Mouse (Mus musculus) natural killer cell, adult 2 months (primary cell): ENCODE measurements around the gene Acsl6.
A peak's percentile ranks its signal among the peaks of the same experiment; 100 is the strongest.

Source experiments
- DNase-seq, 2 experiments: peaks; one replicate each; pipeline ENCODE4 v3.0.0; 2022; ENCODE audit warnings: low spot score in 2 of 2

Gene Acsl6

DNA sequence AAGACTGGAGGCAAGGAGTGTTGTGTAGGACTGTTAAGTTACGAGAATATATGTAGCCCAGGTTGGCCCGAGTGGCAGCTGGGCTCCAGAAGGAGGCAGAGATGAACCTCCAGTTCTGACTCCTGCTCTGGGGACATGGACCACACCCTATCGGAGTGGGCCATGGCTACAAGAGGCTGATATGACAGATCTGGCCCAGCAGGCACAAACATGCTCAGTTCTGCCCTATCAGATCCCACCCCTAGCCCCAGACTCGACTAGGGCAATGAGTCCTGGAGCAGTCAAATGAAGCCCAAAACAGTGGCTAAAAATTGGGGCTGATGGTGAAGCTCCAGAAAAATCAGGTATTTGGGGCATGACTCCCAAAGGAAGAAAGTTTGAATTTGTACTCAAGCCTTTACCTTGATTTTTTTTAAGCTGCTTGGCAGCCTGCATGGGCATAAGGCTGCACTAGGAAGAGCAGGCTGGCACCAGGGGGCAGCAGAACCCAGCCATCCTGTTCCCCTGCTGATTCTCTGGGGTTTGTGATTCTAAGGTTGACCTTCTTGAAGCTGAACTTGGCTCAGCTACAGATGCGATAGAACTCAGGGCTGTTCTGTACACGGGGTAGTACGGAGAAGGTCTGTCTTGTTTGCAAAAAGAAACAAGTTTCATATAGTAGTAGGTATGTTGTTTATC is 3.7 kb downstream of the Acsl6 start:
- DNase-seq: peak in 1 of 2 experiments; percentile 42

DNA sequence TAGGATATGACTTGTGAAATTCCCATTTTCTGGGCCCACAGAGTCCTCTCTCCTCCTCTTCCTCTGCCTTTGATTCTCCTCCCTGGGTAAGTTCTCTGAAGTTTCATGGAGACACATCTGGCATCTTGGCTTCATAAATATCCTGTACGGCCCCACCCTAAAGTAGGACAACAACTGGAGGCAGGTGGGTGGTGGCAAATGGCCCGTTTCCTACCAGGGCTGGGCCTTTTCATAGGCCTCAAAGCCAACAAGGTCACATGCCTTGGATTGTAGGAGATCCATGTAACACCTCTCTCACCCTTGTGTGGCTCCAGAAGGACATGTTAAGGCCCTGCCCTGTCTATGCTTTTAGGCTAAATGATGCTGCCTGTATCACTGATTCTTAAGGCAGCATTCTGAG is 7.0 kb downstream of the Acsl6 start:
- DNase-seq: no peak

DNA sequence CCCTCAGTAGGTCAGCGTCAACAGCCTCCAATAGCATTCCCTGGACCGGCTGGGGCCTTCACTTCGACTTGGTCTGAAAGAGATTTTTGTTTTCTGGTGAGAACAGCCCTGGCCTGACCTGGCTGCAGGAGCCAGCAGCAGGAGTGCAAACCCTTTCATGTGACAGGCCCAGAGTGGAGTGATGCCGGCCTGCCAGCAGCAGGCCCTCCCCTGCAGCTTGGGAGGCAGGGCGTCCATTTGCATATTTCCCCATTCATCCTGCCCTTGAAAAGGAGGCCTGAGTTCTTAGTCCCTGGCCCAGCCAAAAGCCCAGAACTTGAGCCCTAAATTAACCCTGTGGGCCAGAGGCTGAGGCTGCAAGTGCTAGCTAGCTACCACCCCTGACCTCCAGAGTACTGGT is 8.4 kb downstream of the Acsl6 start:
- no peak for DNase-seq

DNA sequence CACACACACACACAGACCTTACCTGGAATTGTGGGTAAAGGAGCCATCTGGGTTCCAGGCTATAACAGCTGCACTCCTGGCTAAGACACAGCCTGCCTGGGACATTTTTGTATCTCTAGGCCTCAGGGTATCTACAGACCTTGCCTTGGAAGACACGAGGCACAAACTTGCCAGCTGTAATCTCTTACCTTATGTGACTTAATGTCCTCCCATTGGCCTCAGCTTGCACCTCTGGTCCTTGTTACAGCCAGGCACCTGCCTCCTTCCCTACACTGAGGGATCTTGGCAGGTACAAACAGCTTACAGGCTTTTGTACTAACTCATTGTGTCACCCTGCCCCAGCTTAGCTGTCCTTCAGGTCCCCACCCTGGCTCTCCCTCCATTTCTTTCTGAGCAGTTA is 9.0 kb downstream of the Acsl6 start:
- DNase-seq: no peak

DNA sequence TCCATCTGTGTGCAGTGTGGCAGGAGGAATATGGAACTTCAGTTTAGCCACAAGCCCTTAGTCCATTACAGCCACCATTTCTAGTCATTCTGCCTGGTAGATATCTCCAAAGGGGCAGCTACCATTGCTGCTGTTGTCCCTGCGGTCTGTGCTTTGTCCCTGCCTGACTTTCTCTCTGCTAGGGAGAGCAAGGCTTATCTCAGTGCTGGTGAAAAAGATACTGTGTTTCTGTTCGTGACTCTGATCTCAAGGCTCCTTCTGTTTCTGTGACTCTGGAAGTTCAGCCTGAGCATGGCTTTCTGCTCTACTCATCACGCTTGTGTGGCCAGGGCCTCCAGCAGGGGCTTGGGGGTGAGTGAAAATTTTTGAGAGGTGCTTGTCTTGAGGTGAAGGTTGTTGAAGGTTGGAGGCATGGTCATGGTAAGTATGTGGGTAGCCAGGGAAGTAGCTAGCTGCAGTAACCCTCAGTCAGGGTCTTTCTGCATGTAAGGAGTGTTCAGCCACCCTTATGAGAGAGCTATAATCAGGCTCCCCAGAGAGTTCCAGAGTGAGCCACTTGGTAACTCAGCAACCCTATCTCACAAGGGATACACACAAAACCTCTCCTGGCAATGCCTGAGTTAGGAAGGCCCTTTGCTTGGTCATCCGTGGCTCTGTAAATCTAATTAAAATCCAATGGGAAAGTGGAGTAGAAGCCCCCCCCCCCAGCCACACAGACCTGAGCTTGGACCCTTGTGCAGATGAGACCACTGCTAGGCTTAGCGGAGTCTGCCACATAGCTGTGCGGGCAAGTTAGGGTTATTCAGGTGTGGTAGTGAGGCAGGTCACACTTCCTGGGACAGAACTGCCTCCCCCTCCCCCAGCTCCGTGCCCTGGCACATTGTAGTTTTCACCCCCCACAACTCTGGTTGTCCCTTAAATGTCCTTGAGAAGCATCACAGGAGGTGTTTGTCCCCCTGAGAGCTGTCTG is 10.1 kb downstream of the Acsl6 start:
- DNase-seq: no peak

DNA sequence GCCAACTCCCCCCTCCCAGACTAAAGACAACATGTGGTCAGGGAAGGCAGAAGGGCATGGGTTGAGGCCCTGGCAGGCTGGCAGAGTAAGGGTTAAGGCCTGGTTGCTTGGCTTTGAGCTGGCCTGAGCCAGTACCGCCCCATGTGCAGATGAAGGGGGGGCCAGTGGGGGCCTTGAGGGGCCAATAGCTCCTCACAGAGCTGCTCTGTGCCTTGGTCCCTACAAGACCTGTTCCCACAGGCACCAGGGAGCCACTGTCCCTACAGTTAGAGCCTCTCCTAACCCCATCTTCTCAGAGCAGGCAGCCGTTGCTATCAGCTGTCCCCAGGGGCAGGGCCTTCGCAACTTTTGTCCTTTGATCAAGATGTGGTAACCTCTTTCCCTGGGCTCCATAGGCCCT is 11.1 kb downstream of the Acsl6 start:
- DNase-seq: no peak

DNA sequence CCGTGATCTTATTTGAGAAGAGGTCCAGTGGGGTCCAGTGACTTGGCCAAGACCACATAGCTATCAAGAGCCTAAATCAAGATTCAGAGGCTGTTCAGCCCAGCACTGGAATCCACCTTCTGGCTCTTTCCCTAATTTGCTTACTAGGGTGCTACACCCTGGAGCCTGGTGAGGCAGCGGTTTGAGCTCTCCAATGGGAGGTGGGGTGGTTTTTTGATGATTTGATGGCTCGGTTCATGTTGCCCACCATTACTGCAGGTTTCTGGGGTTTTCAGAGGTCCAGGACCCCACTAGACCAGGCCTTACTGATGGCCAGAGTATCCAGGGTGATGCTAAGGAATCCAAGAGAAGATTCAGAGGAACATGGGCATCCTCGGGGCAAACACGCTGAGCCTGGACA is 11.7 kb downstream of the Acsl6 start:
- DNase-seq: no peak

DNA sequence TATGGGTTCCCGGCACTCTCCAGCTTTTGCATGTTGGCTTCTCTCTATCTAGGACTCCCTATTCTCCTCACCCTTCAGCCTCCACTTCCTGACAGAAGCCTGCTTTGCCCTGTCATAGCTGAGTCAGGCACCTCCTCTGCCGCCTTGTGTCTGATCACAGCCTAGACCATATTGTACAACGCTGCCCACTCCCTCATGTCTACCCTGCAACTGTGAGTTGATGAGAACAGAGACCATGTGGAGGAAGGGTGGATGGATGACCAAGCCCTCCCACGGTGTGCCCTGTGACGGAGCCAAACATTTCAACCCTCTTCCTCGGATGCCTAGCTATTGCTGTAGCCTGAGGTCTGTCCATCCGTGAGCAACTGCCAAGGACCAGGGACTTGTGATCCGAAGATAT is 13.8 kb downstream of the Acsl6 start:
- no peak for DNase-seq

DNA sequence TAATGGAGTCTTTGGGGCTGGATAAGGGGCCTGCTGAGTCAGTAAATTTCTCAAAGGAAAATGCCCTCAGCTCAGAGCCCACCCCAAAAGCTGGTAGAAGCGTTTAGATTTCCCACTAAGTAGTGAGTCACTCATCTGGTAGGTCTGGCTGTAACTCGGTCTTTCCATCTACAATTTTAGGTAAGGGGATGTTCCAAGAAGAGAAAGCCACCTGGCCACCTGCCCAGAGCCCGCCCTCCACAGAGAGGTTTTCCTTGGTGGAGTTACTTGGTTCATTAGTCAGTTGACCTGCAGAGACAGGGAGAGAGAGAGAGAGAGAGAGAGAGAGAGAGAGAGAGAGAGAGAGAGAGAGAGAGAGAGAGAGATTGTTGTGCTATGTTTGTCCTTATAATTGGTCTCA is 14.2 kb downstream of the Acsl6 start:
- no peak for DNase-seq

DNA sequence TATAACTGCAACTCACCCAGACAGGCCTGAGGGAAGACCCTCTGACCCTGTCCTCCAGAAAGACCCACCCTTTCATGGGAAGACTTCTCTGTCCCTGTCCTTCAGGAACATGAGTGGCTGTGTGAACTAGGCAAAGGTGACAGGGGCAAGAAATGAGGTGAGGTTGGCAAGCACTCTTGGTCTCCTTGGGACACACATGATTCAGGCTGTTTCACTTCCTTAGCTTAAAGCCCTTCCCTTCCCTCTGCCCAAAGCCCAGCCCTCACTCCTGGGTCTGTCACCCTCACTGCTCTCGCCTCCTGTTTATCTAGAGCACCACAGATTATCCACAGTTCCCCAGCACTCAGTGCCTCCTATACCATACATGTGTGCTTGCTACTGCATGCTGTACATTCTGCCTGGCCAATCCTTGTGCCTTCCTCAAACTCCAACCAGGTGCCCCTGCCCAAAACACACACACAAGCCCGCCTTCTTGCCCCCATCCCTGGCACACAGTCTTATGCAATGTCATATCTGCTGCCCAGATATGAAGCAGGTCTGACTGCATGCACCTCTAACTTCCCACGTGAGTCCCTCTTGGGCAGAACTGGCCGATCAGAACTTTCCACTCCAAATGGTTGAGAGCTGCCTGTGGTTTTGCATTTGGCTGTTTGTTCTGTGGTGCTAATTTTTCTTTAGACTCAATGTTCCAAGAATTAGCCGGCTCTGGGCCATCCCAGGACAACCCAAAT is 18.4 kb downstream of the Acsl6 start:
- DNase-seq: no peak

DNA sequence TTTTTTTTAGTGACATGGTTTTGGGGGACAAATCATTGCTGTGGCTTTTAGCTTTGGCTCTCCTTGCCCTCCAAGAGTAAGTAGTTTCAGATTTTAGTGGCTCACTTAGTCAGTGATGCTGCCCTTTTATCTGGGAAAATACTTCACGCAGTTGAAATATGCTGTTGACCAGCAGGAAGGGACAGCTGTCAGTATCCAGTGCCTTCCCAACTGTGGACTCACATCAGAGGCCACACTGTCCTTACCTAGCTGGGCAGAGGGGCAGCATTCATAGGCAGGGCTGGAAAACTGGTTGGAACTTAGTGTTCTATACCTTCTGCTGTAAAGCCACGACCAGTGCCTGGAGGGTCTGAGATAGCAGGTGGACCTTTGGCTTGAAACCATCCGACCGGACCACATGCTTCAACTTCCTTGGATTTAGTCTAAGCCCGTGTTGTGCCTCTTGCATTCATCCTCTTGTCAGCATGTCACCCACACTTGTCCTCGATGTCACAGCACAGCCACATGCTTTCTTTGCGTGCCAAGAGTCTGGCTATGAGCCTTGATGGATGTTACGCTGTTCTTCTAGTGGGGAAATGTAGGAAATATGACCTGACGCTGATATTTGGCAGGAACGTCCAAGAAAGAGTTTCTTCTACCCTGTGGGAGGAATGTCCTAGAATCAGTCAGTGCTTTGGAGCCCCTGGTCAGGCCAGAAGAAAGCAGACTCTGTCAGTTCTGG is 28.0 kb downstream of the Acsl6 start:
- no peak for DNase-seq

DNA sequence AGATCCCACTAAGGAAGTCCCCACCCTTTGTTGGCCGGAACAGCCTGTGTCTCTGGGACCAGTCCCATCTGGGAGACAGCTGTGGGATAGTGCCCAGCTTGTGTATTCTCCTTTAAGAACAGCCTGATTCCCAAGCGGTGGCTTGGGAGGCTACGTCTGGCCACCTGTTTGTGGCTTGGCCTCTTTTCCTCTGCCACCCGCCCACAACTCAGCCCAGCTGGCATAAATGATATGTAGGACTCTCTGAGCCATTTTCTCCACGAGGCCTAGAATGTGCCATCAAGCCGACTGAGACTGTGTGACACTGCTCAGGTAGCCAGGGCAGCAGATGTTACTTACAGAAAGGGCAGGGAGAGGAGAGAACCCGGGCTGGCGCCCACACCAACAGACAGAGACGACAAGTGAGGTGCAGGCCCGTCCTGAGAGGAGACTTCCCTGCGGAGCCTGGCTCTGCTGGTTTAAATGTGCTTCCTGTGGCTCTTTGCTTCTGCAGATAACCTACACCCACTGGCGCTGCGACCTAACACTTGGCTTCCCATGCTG is 32.6 kb downstream of the Acsl6 start:
- DNase-seq: no peak

DNA sequence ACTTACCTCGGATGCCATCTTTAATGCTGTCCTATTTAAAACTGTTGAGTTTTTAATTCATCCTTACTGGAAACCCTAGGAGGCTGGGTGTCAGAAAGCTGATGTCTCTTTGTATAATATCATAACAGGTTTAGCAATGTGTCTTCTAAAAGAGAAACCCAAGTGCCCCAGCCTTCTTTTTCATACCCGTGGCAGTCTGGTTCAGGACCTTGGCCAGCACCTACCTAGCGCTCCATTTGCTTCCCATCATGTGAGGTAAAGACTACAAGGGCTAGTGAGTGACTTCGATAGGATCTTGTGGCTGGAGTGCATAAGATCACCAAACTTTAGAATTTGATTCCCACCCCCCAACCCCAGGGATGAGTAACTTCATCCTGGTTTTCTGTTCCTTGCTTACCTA is 40.1 kb downstream of the Acsl6 start:
- DNase-seq: no peak

DNA sequence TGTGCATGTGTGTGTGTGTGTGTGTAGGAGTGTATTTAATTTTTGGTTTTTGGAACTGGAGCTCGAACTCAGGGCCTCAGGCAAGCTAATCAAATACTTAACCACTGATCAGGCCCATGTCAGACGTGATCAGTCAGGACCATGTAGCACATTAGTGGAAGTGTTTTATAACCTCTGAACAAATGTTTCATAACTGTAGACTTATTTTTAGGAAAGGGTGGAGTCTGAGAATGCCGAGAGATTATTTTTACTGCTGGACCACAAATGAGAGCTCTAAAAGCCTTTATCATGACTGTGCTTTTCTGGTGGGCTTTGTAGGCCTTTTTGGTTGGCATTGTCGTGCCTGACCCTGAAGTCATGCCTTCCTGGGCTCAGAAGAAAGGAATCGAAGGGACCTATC is 48.1 kb downstream of the Acsl6 start:
- DNase-seq: no peak

DNA sequence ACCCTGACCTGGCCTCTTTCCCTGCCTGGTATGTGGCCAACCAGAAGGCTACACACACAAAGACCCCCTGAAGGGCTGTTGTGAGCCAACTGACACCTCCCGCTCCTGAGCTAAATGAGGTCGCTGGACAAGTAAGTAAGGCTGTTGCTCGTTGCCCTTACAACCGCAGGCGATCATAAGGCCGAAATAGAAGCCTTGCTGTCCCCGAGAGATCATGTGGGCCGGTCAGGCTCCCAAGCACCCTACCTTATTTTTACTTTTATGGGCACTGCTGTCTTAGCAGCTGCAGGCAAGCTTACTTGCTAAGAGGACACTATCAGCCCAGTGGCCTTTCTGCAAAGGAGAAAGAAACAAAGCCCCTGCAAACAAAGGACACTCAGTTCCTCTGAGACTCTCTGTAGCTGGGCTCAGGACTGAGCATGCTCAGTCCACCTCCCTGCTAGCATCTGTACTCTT is 49.6 kb downstream of the Acsl6 start:
- no peak for DNase-seq

DNA sequence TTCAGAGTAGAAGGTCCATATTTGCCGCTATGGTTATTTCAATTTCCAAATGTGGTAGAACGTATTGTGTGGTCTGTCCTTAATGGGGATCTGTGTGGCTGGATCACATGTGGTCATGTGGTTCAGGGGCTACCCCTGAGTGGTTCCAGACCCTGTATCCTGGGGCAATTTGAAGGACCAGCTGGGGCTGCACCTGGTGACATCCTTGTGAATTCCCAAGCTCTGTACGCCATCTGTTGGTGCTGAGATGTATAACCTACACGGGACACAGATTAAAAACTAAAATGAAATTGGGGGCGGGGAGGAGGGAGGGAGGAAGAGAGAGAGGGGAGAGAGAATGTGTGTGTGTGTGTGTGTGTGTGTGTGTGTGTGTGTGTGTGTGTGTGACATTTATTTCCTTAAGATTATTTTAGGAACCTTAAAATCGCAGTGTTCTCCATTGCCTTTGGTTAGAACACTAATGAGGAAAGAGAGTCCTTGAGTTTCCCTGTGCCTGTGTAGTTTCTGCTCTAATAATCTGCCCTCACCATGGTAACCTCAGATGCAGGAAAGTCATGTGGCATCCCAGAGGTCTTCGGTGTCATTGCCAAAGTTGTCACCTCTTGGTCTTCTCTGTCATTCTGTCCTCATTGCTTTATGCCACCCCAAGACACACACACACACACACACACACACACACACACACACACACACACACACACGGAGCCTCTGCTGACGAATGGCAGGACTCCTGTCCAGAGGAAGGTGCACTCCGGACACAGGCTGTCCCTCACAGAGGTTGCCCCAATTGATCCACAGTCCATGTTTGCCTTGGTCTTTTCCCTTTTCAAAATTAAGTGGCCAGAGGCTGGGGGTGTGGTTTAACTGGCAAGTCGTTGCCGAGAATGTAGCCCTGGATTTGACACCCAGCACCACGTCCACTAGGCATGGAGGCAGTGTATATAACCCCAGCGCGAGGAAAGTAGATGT is 51.3 kb downstream of the Acsl6 start:
- DNase-seq: no peak

DNA sequence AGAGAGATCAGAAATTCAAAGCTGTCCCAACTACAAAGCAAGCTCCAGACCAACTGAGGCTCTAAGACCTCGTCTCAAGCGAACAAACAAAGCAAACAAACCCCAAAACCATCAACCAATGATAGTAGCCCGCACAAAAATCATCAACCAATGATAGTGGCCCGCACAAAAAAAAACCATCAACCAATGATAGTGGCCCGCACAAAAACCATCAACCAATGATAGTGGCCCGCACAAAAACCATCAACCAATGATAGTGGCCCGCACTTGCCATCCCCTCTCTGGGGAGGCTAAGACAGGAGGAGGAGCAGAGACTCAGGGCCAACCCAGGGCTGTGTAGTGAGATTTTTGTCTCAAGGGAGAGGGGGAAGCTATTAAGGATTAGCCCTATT is 52.0 kb downstream of the Acsl6 start:
- no peak for DNase-seq

DNA sequence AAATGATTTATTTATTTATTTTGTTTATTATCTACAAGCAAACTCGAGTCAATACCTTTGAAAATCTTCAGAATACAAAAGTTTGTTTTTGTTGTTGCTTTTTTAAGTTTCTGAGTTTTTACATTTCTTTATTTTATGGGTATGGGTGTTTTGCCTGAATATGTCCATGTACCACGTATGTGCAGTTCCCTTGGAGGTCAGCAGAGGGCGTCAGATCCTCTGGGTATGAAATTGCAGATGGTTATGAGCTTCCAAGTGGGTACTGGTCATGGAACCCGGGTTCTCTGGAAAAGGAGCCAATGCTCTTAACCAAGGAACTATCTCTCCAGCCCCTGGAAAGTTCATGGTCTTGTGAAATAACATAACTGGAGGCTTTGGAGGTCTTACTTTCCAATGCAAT is 53.1 kb downstream of the Acsl6 start:
- DNase-seq: peak; percentile 40 to 57

DNA sequence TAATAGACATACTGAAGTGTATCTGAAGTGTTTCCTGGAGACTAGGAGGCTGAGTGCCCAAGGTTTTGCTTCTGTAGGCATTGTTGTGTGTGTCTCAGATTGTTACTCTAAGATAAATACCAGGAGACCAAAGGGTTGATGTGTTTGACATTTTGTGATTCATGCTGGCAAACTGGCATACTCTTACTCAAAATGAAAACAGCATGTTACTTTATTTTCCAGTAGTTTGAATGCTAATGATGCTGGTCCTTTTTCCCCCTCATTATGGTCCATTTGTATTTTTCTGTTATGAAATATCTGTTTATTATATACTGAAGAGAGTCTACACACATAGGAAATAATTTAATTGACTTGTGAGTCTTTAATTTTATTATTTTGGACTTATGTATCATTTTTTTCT is 69.0 kb downstream of the Acsl6 start:
- DNase-seq: no peak

DNA sequence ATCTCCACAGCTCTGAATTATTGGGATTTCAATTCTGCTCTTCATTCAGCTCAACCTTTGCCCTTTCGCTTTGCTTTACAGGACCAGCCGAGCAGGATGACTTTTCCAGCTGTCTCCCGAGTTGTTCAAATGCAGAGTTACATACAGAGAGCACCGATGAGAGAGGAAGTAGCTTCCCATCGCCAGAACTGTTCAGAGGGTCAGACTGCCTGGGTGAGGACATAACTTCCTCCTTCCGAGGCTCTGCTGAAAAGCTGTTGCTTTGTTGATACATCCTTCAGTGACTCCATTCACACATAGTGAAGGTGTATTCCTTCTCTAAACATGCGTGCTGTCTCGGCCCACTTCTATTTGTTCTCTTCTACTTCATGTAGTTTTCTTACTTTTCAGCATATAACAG is 86.8 kb downstream of the Acsl6 start:
- no peak for DNase-seq
